Mouse (Mus musculus) heart, adult 2 months (tissue): ENCODE results near the gene Wdr70.

Source experiments
- CTCF ChIP-seq: fragments of 200-600 bp; IDR thresholded peaks from 2 replicates; pipeline ENCODE4 v1.8.1; 2022; ENCODE audit warnings: antibody characterized with exemption, mild to moderate bottlenecking, moderate library complexity
- EP300 ChIP-seq: fragments of 200-500 bp; IDR thresholded peaks from 2 replicates; pipeline ENCODE4 v1.6.1; 2011; ENCODE audit warnings: low read depth, low read length, control low read depth; ENCODE audit not compliant: insufficient read depth
- POLR2A ChIP-seq: fragments of 200-500 bp; IDR thresholded peaks from 2 replicates; pipeline ENCODE4 v1.6.1; 2011; ENCODE audit warnings: mild to moderate bottlenecking, low read depth, low read length, control low read depth; ENCODE audit not compliant: insufficient read depth

DNA sequence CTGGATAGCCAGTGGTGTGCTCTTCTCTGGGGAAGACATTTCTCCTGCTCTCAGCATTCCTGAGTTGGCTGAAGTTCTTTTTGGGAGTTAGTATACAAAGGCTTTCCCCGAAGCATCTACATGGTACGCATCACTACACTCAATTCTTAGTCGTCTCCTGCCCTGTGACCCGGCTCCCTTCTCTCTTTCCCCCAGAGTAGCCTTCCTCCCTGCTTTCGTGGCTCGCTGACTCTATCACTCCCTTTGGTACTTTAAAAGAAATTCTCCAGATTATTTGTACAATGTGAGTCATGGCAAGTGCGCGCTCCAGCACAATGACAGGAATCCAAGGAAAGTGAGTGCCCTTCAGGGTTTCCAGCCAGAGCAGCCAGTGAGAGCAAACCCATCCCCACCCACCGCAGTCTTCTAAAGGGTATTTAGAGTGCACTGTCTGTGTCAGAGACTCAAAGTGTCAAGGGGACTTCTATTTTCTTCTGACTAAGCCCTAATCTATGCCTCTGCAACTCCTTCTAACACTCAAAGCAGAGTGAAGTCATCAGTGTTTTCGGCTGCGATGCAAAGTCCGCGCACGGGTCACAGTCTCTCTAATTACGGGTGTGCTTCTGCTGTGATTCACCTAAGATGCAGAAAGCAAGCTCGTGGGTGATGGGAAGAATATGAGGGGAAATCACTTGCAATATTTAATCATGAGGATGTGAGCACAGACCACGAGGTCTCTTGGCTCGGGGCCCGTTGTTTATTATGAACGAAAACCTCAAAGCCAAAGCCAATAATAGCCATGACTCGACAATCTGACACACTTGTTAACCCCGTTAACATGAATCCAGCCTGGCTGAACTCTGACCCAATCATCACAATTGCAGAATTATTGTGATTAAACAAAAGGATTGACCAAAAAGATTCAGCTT is 221.2 kb downstream of the Wdr70 start:
- TF ChIP-seq CTCF: no peak
- no peak for TF ChIP-seq POLR2A
- TF ChIP-seq EP300: no peak
